Mouse (Mus musculus): ENCODE measurements around the gene Prss27.

DNA sequence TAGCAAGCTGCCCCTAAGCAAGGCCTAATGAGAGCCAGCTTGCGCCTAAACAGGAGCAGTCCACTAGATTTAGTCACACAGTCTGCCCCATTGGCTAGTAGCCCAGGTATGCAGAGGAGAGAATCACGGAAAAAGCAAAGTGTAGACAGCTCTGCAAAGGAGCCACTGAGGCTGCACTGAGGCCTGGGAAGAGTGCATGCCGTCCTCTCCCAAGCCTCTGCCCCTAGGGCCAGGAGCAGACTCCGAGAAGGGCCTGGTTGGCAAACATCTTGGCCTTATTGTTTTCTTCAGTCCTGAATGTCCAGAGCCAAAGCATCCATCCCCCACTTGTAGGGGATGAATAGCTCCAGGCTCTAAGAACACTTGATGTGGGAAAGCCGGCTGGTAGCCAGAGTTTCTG, 30.3 kb downstream of the Prss27 start:
- no peak for TF ChIP-seq CTCF (IDR thresholded peaks at IDR 0.05; ENCODE audit: borderline replicate concordance, extremely low read depth, insufficient read depth, insufficient read length)
- TF ChIP-seq POLR2A (IDR thresholded peaks at IDR 0.05; ENCODE audit: borderline replicate concordance, extremely low read depth, insufficient read depth, insufficient read length, poor library complexity, severe bottlenecking), result no peak
